Mouse (Mus musculus) T-helper 1 cell (primary cell): ENCODE results near the gene Polr1c.

Source experiments
- in situ Hi-C: fragments of 300-600 bp; cut with MboI, MseI; formaldehyde crosslinking; loops from one replicate; pipeline ENCODE4 v1.15.1; 2025; ENCODE audit warnings: high pct_unique_total_duplicates

Gene Polr1c

DNA sequence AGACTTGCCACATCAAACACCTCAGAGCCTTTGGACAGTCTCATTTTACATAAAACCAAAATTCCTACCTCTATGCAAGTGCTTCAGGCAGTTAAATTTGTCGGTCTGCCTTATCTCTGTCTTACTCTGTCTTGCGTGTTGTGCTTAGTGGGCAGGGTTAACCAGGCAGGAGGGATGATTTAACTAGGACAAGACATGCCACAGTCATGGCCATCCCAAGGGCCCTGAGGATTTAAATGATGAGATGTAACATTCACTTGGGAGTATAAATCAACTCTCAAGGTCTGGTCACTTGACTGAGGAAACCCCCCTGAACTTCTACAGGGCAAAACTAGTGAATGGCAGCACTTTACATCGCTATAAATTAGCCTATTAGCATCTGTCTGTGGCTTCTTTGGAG, 26.3 kb downstream of the Polr1c start:
- in situ Hi-C loops: no loop called here

GRCm38 (mm10) chr17:46210550-46210949, 37.3 kb downstream of the Polr1c start:
- in situ Hi-C loops: loop anchor here (10.0 kb wide), 1 partner anchor 744 kb away; no protein-coding TSS in a partner anchor

- in situ Hi-C loops: no loop called here
These were observed 41.2 kb downstream of the Polr1c start for GRCm38 (mm10) chr17:46206676-46207075.

- in situ Hi-C loops: no loop called here
These were observed 44.8 kb downstream of the Polr1c start for GRCm38 (mm10) chr17:46203078-46203477.

- in situ Hi-C loops: no loop called here
These were observed 45.3 kb downstream of the Polr1c start, which contains the start of the genes Polh and Xpo5 for GRCm38 (mm10) chr17:46202421-46203071. Gene Polh, minus strand, starts transcription at chr17:46202645. Gene Xpo5, plus strand, starts transcription at chr17:46202782.

GRCm38 (mm10) chr17:46201151-46201550, 46.7 kb downstream of the Polr1c start:
- in situ Hi-C loops: no loop called here
